Mouse (Mus musculus) liver, embryonic 14.5 days (tissue): ENCODE data around the gene Gabrd. TPM values are rescaled to one million over a fixed set of nuclear protein-coding genes. Genes with fewer than 3 reads are reported as not detected.

ENCODE experiments used
- ATAC-seq: fragments of 200-750 bp; cut with Nextera tagmentation; 2 replicates; pipeline ENCODE4 v1.8.0; 2017; ENCODE audit warnings: moderate number of reproducible peaks, mild to moderate bottlenecking, moderate library complexity; ENCODE audit not compliant: insufficient read depth
- DNase-seq, 3 experiments: peaks; one replicate each; pipeline ENCODE4 v3.0.0-alpha.2; 2012 to 2013; ENCODE audit warnings: low read depth in 3 of 3, low spot score in 3 of 3
- H3K27ac ChIP-seq: fragments of 300-500 bp; sonication (generic); 2 replicates; pipeline ENCODE4 v1.5.1; 2014; ENCODE audit warnings: moderate library complexity, mild to moderate bottlenecking, control low read depth, inconsistent platforms
- H3K27me3 ChIP-seq: fragments of 300-500 bp; sonication (generic); 2 replicates; pipeline ENCODE4 v1.6.1; 2014; ENCODE audit warnings: mild to moderate bottlenecking, low read length, moderate library complexity; ENCODE audit not compliant: control insufficient read depth, insufficient read depth
- H3K36me3 ChIP-seq: fragments of 300-500 bp; sonication (generic); replicated peaks from 2 replicates; pipeline ENCODE4 v1.6.1; 2014; ENCODE audit warnings: low read depth; ENCODE audit not compliant: control insufficient read depth, insufficient read depth
- H3K4me1 ChIP-seq, 2 experiments: fragments of 200-500 bp in 1 of 2; fragments of 300-500 bp in 1 of 2; sonication (generic) in 1 of 2; replicated peaks; 2 replicates each; pipeline ENCODE4 v1.6.1; 2012 to 2014; ENCODE audit warnings: antibody characterized with exemption in 1 of 2, inconsistent platforms in 1 of 2, low read length in 1 of 2; ENCODE audit not compliant: control insufficient read depth in 2 of 2, insufficient read depth in 2 of 2
- H3K4me2 ChIP-seq: fragments of 300-500 bp; sonication (generic); 2 replicates; pipeline ENCODE4 v1.6.1; 2014; ENCODE audit warnings: low read depth, mild to moderate bottlenecking, control low read depth, moderate library complexity
- H3K4me3 ChIP-seq, 2 experiments: fragments of 200-500 bp in 1 of 2; fragments of 300-500 bp in 1 of 2; sonication (generic) in 1 of 2; 2 replicates each; pipeline ENCODE4 v1.5.1; 2012 to 2014; ENCODE audit warnings: low read depth in 2 of 2, low read length in 2 of 2, mild to moderate bottlenecking in 2 of 2, control low read depth in 1 of 2, inconsistent platforms in 1 of 2, moderate library complexity in 1 of 2; ENCODE audit not compliant: insufficient read depth in 1 of 2
- H3K9ac ChIP-seq: fragments of 300-500 bp; sonication (generic); replicated peaks from 2 replicates; pipeline ENCODE4 v1.6.1; 2014; ENCODE audit warnings: mild to moderate bottlenecking, control low read depth, moderate library complexity
- H3K9me3 ChIP-seq: fragments of 300-500 bp; sonication (generic); 2 replicates; pipeline ENCODE4 v1.6.1; 2016; ENCODE audit warnings: low read length, mixed read lengths; ENCODE audit not compliant: control insufficient read depth
- CTCF ChIP-seq: IDR thresholded peaks from 2 replicates; pipeline ENCODE4 v1.5.1; 2016; ENCODE audit warnings: antibody characterized with exemption, low read depth, control low read depth
- EP300 ChIP-seq: IDR thresholded peaks from 2 replicates; pipeline ENCODE4 v1.6.1; 2016; ENCODE audit warnings: antibody characterized with exemption, low read depth
- WGBS: fragments of 180-500 bp; shearing (Covaris S2); extraction: QIAGEN DNeasy Blood & Tissue Kit; methylation state at CpG from one replicate; pipeline ENCODE4 v1.1.7; 2014; ENCODE audit not compliant: insufficient replicate concordance; 5-methylcytosine and 5-hydroxymethylcytosine counted together
- polyA plus RNA-seq, 2 experiments: library from polyadenylated mRNA; depleted of rRNA in 1 of 2; stranded (reverse) in 1 of 2; unstranded in 1 of 2; fragments of >200 nt; fragmentation: Nextera tagmentation in 1 of 2; extraction: Ambion mirVana in 1 of 2; gene quantifications; 2 replicates each; pipeline versions ENCODE4 v1.2.1 to v1.2.3; 2012 to 2014

Gabrd gene
- polyA plus RNA-seq, 2 experiments = not detected

DNA sequence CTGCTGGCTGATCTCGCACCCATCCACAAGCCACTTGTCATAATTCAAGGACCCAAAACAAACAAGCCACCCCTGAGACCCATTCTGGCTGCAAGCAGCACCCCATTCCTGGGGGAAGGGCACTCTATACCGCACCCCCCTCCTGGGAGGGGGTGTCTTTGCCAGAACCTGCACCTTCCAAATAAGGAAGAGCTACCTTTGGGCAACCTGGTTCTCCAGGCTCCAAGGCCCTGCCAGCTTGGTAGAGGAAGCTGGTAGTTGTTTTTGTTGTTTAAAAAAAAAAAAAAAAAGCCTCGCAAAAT lies 53.7 kb downstream of the Gabrd start:
- H3K9ac ChIP-seq = no peak overlapping the region
- WGBS = 50% methylated on average over 3 of the region's 3 CpGs
- no peaks in the 10 kb centered on the region for H3K36me3 ChIP-seq
- H3K4me1 ChIP-seq = no peaks in the 10 kb centered on the region
- H3K4me2 ChIP-seq = no peak overlapping the region
- H3K27me3 ChIP-seq = peaks cover 20% of the 10 kb centered on the region
- DNase-seq (no peak), ATAC-seq (no peak)
- no peak overlapping the region for H3K4me3 ChIP-seq
- TF ChIP-seq CTCF = no peak
- no peak for TF ChIP-seq EP300
- H3K9me3 ChIP-seq = no peaks in the 10 kb centered on the region
- no peak overlapping the region for H3K27ac ChIP-seq

DNA sequence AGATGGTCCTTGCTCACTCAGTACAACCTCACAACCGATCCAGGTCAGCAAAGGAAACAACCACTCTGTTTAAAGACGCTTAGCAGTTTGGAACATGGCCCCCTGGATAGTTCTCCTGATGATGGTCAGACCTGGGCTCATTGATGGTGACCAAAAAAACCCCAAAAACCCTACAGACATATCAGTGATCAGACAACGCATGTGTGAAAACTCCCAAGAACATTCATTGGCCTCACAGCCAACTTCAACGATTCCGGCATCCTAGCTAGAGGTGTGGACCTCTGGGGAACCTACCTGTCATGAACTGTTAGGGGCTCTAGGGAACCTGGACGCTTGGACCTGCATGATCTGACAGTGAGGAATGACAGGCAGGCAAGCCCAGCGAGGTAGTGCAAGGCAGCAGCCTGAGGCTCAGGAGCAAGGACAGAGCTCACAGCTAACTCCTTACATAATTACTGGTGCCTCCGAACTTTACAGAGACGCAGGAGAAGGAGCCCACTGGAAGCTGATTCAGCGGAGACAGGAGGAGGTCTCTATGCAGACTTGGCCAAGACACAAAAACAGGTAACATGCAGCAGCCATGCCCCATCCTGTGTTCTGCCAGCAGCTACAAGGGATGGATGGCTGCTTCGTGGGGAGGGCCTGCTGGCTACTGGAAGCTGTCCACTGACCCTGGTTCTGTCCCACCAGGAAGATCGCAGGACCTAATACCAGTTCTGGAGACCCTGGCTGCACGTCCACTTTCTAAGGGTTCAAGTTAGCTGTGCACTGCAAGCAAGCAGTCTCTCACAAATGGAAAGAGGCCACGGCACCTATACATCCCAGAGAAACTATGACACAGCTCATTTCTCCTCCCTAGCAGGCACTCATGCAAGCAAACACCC lies 54.3 kb downstream of the Gabrd start:
- ATAC-seq (no peak), DNase-seq (no peak)
- TF ChIP-seq EP300 (no peak), CTCF (no peak)
- WGBS = 54% methylated on average over 14 of the region's 14 CpGs
- Histone ChIP-seq H3K4me1 (no peaks in the 10 kb centered on the region), H3K9me3 (no peaks in the 10 kb centered on the region), H3K27ac (no peak overlapping the region), H3K4me2 (no peak overlapping the region), H3K4me3 (no peak overlapping the region), H3K27me3 (peaks cover 20% of the 10 kb centered on the region), H3K36me3 (no peaks in the 10 kb centered on the region), H3K9ac (no peak overlapping the region)

DNA sequence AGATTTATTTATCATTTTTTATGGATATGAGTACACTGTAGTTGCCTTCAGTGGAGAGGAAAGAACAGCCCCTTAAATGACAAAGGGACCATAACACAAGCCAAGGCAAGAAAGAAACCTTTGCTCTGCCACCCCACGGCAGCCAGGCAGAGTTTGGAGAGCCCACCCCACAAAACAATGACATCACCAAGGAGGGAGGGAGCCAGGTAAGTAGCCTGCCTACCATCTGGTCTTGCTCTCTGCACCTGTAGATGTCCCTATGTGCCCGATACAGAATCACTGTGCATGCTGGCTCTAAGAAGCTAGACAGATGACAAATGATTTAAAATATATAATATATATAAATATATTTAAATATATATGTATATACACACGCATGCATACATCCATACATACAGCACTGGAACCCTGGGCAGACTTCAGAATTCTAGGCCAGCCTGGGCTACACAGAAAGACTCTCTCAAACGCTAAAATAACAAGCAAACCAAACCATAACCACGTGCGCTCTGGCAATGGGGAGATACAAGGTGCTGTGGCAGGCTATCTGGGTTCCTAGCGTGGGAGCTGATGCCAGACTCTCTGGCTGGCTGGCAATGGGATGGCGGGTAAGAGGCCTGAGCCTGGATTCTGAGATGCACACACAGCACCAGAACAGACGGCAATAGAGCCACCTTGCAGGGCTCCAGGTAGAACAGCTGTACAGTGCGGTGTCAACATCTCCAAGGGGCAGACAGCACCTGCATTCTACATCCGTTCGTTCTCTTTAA lies 61.4 kb downstream of the Gabrd start:
- H3K27me3 ChIP-seq = no peaks in the 10 kb centered on the region
- H3K4me3 ChIP-seq = no peak overlapping the region
- no peak overlapping the region for H3K4me2 ChIP-seq
- DNase-seq = no peak
- no peak for TF ChIP-seq EP300
- no peak for TF ChIP-seq CTCF
- ATAC-seq = no peak
- H3K9me3 ChIP-seq = no peaks in the 10 kb centered on the region
- H3K27ac ChIP-seq = no peak overlapping the region
- WGBS = 65% methylated on average over 12 of the region's 12 CpGs
- H3K4me1 ChIP-seq = no peaks in the 10 kb centered on the region
- no peaks in the 10 kb centered on the region for H3K36me3 ChIP-seq
- no peak overlapping the region for H3K9ac ChIP-seq

Other genes starting within 250 kb of the Gabrd start
- 4.3 and 4.5 TPM in 2 replicates for gene Ski, start 175.5 kb downstream of the Gabrd start, polyA plus RNA-seq (2012; rRNA removed)
- gene Ski, start 175.5 kb downstream of the Gabrd start, polyA plus RNA-seq (2014; fragmentation: Nextera tagmentation; extraction: Ambion mirVana) = 2.4 and 2.8 TPM in 2 replicates
- 12.2 and 12.8 TPM in 2 replicates for gene Faap20, start 148.3 kb downstream of the Gabrd start, polyA plus RNA-seq (2012; rRNA removed)
- gene Faap20, start 148.3 kb downstream of the Gabrd start, polyA plus RNA-seq (2014; fragmentation: Nextera tagmentation; extraction: Ambion mirVana) = 14.8 and 20.5 TPM in 2 replicates
- 0.71 and 0.99 TPM in 2 replicates for gene Prkcz, start 36.8 kb downstream of the Gabrd start, polyA plus RNA-seq (2012; rRNA removed)
- gene Prkcz, start 36.8 kb downstream of the Gabrd start, polyA plus RNA-seq (2014; fragmentation: Nextera tagmentation; extraction: Ambion mirVana) = 1.3 and 1.7 TPM in 2 replicates
- gene Cfap74, start 11.1 kb upstream of the Gabrd start, polyA plus RNA-seq (2012; rRNA removed) = 0.03 and 0.08 TPM in 2 replicates
- 0.08 TPM in 1 of 2 replicates, not detected in the other for gene Cfap74, start 11.1 kb upstream of the Gabrd start, polyA plus RNA-seq (2014; fragmentation: Nextera tagmentation; extraction: Ambion mirVana)
- gene Tmem52, start 71.0 kb upstream of the Gabrd start, polyA plus RNA-seq (2012; rRNA removed) = not detected in 2 replicates
- not detected in 2 replicates for gene Tmem52, start 71.0 kb upstream of the Gabrd start, polyA plus RNA-seq (2014; fragmentation: Nextera tagmentation; extraction: Ambion mirVana)
- 92.8 and 127 TPM in 2 replicates for gene Gnb1, start 93.2 kb upstream of the Gabrd start, polyA plus RNA-seq (2012; rRNA removed)
- gene Gnb1, start 93.2 kb upstream of the Gabrd start, polyA plus RNA-seq (2014; fragmentation: Nextera tagmentation; extraction: Ambion mirVana) = 98.7 and 108 TPM in 2 replicates
- gene Nadk, start 164.3 kb upstream of the Gabrd start, polyA plus RNA-seq (2012; rRNA removed) = 32.0 and 32.2 TPM in 2 replicates
- 40.2 and 48.4 TPM in 2 replicates for gene Nadk, start 164.3 kb upstream of the Gabrd start, polyA plus RNA-seq (2014; fragmentation: Nextera tagmentation; extraction: Ambion mirVana)
- 4.1 and 4.2 TPM in 2 replicates for gene Slc35e2, start 203.3 kb upstream of the Gabrd start, polyA plus RNA-seq (2012; rRNA removed)
- gene Slc35e2, start 203.3 kb upstream of the Gabrd start, polyA plus RNA-seq (2014; fragmentation: Nextera tagmentation; extraction: Ambion mirVana) = 6.7 and 7.9 TPM in 2 replicates
- gene Cdk11b, start 226.7 kb upstream of the Gabrd start, polyA plus RNA-seq (2012; rRNA removed) = 12.6 and 21.4 TPM in 2 replicates
- gene Cdk11b, start 226.7 kb upstream of the Gabrd start, polyA plus RNA-seq (2014; fragmentation: Nextera tagmentation; extraction: Ambion mirVana) = 16.3 and 19.4 TPM in 2 replicates
- not detected in 2 replicates for gene Gm10563, start 247.3 kb upstream of the Gabrd start, polyA plus RNA-seq (2012; rRNA removed)
- gene Gm10563, start 247.3 kb upstream of the Gabrd start, polyA plus RNA-seq (2014; fragmentation: Nextera tagmentation; extraction: Ambion mirVana) = not detected in 2 replicates